Mouse (Mus musculus) ovary, adult 18-20 months (tissue): ENCODE results near the gene Treh.

Experiments used
- DNase-seq: peaks from one replicate; pipeline ENCODE4 v3.0.0; 2022; ENCODE audit warnings: low spot score, mixed read lengths

Gene Treh

GRCm38 (mm10) chr9:44678288-44678871, 5.3 kb downstream of the Treh start:
- DNase-seq, result no peak

DNA sequence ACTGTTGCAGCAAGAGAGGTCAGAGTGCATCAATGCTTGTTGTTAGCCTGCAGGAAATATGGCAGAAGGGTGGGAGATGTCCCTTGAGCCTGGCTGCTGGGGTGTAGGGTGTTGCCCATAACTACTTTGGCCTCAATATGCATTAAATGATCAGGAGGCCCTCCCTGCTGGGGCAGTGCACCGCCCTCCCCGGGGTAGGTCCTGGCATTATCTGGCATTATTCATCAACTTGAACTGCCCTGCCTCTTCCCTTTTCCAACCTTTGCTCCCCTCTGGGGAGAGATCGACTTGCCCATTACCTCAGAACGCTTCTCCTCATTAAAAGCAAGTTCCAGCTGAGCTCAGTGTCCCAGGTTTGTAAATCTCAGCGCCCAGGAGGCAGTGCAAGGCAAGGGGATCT, 6.5 kb downstream of the Treh start:
- DNase-seq, result no peak

DNA sequence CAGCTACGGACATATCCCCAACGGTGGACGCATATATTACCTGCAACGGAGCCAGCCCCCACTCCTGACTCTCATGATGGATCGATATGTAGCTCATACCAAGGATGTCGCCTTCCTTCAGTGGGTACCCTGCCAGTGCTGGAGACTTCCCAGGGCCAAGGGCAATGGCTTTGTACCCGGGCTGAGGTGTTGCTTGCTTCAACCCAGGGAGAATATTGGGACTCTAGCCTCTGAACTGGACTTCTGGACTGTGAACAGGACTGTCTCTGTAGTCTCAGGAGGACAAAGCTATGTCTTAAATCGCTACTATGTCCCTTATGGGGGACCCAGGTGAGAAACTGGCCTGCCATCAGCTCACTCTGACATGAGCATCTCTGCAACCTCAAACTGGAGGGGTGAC, 10.0 kb downstream of the Treh start:
- DNase-seq, result no peak

DNA sequence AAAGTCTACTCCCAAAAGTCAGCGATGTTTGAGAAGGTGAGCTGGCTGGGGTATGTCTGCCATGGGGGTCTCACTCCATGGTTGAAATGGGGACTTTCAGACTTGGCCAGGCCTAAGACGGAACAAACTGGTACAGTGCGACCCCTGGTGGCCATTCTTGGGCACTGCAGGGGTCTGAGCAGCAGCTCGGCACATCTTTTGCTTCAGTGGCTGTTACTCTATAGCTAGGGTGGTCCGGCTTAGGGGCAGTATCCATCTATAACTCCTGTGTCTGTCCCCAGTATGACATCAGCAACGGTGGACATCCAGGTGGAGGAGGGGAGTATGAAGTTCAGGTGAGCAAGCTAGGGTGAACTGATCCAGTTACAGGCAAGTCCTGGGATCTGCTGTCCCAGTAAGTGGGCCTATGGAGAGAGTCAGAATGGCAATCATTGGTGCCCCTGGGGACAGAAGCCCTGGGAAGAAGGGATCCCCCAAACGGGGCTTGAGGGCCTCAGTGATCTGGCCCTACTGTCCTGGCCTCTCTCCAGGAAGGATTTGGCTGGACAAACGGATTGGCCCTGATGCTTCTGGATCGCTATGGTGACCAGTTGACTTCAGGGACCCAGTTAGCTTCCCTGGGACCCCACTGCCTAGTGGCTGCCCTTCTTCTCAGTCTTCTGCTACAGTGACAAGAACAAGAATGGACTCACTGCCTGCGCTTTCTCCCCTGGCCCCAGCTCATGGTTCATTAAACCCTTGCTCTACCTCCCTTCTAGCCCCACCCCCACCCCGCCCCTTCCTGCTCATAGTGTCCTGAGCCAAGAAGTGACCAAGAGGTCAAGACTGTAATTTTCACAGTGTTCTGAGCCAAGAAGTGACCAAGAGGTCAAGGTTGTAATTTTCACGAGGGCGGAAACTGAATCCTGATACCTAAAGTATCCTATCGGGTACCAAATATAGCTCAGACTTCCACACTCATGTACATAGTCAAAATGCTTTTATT, 12.6 kb downstream of the Treh start:
- DNase-seq, result no peak

GRCm38 (mm10) chr9:44686638-44687037, 13.6 kb downstream of the Treh start:
- no peak for DNase-seq

DNA sequence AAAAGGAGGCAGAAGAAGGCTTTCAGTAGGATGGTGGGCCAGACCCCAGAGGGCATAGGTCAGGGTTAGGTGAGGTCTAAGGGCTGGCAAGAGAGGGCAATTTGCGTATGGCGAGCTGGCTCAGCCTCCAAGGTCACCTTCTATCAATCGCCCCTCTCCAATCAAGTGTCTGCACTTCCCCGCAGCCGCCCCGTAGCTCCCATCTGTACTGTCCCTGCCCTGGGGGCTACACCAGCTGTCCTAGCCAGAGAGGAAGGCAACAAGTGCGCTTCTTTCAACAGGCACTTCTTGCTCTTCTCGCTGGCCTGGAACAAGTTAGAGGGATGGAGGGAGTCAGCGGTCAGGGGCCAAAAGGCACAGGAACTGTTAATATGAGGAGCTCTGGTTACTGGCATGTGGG, 15.0 kb downstream of the Treh start:
- DNase-seq, result no peak

DNA sequence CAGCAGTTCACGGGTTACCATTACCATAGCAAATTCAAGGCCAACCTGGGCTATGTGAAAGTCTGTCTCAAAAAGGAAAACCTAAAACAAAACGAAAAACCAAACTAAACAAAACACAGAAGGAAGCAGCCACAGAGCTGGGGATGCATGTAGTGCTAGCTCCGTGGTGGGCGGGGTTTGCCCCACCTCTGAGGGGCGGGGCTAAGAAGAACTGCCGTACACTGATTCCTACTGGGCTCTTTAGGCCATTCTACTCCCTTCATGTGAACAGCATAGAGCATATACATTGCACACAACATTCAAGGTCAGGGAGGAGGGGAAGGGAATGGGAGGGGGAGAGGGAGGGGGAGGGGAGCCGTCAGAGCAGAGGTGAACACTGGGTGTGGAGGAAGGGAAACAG, 17.6 kb downstream of the Treh start:
- DNase-seq, result no peak

DNA sequence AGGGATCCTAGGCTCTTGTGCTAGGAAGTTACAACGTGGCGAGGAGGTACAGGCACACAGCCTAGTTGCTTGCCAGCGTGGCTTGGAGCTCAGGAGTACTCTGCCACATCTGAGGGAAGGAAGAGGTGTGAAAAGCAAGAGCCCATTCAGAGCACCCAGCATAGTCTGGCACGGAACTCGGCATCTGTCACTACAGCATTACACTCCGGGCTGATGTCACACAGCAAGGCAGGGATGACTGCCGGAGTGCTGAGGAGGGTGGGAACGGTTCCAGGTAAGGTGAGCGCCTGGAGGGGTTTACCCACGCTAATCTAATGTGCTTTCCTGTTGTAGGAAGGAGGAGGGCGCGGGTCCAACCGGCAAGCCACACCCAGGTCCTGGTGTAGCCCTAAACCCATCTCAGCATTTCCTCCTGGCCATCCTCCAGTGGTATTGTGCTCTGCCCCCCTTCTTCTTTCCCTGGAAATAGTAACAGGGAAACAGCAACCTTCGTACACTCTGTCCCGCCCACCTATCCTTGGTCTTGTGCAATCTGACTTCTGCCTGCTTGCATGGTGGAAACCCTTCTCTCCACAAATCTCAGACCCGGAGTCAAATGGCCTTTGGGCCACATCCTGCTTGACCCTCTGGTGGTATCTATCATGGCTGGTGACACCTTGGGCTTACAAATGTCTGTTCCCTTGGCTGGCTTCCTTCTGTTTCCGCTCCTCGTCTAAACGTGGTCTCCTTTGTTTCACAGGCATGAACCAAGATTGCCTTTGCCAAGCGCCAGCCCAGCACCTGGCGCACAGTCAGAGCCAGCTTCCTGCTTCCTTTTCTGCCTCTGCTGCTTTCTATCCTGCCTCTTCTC, 18.9 kb downstream of the Treh start:
- peak; percentile 52 for DNase-seq

DNA sequence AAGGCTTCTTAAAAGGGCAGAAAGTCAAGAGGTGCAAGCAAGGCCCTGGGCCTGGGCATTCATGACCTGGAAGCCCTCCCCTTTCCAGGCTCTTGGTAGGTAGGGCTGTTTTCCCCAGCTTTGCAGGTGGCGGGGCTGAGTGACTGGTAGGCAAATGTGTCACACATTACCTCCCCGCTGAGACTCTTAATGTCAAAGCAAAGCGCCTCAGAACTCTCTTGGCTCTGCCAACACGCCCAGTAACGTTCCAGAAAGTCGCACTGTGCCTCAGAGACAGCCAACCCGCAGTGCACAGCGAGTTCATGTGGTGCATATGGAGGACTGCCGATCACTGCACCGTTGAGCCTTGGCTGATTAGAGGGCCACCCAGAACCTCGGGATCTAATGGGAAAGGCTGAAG, 20.0 kb downstream of the Treh start:
- no peak for DNase-seq

DNA sequence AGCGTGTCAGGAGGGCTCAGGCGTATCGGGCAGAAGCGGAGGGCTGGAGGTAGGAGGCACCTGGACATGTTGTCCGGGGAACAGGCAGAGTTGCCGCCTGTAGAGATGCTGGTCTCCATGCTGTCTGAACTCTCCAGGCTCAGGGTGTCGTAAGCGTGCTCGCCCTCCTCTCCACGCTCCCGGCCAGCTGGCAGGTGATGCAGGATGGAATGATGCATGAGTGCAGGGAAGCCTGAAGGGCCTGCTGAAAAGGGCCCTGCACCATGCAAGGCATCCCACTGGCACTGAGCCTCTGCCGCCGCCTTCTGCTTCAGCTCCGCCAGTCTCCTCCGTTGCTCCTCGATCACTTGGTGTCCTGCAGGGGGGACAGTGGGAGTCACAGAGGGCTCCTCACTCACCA, 24.8 kb downstream of the Treh start:
- DNase-seq, result no peak

GRCm38 (mm10) chr9:44699196-44699595, 26.2 kb downstream of the Treh start:
- no peak for DNase-seq

- DNase-seq, result no peak
These were observed 26.7 kb downstream of the Treh start for GRCm38 (mm10) chr9:44699730-44700129.

DNA sequence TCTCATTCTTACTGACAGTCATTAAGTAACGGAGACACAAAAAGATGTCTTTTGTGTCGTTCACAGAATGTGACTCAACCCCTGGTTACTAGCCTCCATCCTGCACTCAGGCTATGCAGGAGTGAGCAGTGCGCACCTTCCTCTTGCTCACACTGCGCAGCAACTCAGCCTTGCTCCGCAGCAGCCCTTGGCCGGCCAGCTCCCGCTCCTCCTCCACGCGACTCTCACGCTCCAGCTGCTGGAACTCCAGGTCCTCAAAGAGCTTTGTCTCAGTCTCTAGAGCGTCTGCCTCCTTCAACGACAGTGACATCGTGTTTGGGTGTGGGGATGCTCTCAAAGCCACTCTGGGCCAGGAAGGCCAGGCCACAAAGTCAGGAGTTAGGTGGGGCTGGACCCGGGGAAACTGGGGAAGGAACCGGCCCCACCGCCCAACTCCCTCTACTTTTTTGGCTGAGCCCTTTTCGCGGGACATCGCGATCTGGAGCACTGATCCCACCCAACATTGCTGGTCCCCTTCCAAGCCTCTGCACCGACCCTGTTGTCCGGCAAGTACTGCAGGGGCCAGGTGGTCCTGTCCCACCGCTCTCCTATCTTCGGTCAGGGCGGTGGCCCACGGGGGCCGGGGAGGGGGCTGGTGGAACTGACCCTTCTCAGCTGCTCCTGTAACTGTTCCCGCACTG, 34.9 kb downstream of the Treh start:
- no peak for DNase-seq

DNA sequence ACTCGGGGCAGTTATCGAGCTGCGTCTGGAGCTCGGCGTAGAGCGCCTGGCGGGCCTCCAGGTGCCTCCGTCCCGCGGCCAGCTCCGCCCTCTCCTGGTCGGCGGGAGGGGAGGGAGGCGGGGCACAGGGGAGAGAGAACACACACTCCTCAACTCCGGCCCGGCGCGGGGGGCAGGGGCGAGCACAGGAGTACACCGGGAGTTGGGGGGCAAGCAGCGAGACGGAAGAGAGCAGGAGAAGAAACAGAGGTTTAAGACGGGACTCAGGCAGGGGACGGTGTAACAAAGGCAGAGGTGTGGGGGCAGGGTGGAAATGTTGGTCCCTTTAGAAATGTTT, 35.4 kb downstream of the Treh start:
- DNase-seq, result peak; percentile 82

DNA sequence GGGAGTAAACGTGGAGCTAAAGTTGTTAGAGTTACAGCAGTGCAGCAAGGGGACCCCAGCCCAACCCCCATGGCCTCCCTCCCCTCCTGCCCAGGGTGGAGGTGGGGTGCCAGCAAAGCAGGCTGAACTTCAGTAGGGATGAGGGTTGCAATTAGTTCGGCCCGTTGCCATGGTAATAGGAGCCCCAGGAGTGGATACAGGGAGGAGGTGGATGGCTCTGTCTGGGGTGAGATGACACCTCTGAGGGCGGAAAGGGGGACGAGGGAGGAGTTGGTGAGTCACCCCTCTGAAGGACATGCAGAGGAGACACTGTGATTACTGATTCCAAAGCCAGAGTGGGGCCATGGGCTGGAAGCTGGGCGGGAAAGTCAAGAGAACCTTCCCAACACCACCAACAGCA, 35.9 kb downstream of the Treh start:
- DNase-seq, result peak; percentile 70

DNA sequence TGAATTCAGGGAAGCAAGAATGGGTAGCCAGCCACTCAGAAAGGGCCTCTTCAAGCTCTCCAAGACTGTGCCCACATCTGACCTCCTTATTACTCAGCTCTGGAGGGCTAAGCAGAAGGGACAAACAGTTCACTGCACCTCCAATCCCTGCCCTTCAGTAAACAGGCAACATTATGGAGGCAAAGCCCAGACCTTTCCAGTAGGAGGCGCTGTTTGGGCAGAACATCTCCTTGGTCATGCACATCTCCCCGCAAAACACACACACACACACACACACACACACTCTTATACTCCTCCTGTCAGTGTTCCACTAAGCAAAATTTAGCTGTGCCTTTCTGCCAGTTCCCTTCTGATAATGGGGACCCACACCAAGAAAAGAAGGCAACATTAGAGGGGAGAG, 36.6 kb downstream of the Treh start:
- no peak for DNase-seq

GRCm38 (mm10) chr9:44710213-44710612, 37.2 kb downstream of the Treh start:
- DNase-seq, result no peak

DNA sequence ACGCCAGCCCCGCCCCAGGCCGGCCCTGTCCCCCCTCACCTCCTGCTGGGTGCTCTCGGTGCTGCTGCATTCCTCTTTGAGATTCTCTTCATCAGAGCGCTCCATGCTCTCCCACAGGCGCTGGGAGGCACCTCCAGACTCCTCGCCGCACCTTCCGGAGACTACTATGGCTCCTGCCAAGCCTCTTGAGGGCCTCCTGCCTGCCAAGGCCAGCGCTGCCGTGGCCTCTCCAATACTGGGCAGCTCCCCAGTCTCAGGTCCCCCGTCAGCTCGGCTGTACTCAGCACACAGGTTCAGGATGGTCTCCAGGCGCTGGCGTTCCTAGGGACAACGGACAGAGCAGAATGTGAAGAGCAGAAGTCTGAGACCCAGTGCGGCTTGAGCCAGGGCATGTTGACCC, 38.6 kb downstream of the Treh start:
- no peak for DNase-seq

- DNase-seq, result no peak
These were observed 40.0 kb downstream of the Treh start for GRCm38 (mm10) chr9:44713080-44713479.

DNA sequence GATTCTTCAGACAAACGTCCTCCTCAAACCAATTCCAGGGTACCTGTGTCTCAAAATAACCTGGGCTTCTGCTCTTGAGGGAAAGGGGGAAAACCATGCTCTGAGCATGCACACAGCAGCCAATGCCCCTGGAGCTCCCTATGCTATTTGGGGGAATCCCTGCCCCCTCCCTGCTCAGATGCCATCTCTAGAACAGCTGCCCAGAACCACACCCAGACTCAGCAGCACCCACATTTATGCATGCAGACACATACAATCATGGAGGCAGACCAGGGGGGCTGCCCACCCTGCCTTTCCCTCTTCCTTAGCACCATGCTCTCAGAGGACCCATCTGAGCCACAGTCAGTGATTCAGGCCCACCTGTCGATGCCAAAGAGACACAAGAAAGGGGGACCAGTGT, 40.5 kb downstream of the Treh start:
- DNase-seq, result no peak

- DNase-seq, result no peak
These were observed 42.1 kb downstream of the Treh start for GRCm38 (mm10) chr9:44715109-44715508.

DNA sequence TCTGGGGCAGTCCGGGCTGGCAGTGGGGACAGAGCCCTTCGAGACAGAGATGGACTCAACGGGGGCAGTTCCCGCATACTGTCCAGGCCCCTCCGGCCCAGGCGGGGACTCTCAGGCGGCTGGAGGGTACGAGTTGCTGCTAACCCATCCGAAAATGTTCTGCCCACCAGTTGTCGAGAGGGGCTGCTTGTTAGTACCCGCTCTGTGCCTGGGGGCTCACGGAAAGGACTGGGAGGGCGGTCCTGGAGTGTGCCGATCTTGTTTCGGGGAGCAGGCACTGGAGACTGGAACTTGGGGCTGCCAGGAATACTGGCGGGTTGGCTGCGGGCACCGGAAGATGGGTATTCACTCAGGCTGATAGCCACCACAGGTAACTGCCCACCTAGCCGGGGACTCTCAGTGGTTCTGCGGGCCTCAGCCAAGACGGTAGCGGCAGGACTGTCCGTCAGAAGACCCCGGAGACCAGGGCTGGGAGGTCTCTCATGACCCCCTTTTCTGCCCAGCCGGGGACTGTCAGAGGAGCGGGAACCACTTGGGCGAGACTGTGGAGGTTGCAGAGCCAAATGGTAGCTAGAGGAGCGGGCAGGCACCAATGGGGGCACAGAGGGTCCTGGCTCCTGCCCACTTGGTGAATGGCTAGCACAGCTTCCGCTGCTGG, 42.8 kb downstream of the Treh start:
- DNase-seq, result no peak
